Mouse (Mus musculus) heart, adult 9 months (tissue): ENCODE data around the gene Atp5f1.

Experiments
- DNase-seq, 2 experiments: peaks; one replicate each; pipeline ENCODE4 v3.0.0; 2022; ENCODE audit warnings: low spot score in 2 of 2

Atp5f1 gene

DNA sequence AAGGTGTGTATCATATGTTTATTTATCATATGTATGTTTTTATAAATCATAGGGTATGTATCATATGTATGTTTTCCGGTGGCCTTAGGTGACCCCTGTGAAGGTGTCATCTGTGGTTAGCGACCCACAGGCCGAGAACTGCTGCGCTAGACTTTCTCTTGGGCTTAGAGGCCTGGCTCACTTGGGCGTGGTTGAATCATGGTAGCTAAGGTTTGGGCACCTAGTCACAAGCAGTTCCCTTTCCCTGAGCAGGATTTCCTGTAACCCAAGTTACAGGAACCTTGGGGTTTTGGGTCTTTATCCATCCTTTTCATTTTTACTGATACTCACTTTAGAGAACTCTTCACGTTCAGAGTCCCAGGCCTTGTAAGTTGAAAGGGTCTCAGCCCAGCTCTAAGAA lies 59.6 kb downstream of the Atp5f1 start:
- DNase-seq = no peak

DNA sequence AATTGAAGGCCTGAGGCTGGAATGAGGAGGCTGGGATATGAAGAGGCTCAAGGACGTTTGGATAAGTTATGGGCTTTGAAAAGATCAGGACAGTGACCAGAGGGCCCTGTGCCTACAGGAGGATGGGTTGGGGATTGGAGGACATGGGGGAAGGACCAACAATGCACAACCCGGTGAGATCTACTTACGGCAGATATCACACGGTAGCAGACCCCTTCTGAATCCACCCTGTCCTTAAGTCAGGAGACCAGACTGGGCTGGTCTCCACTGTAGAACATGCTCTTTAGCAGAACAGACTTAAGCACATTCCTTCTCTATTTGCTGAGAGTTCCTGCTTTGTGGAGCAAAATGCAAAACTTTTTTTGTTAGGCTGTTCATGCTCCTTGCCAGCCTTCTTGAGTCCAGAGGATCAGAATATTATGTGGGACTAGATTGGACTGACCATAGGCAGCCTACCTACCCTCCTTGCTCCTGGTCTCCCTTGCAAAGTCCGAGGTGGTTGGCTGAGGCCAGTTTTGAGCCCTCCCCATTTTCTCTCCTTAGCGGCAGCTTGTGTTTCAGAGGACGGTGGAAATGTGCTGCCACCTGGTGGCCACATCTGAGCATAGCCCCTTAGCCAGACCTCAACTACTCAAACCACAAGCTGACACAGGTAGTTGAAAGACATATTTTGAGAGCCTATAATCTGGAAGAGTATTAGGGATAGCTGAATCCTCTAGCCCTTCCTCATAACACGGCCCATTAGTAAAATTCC lies 60.3 kb downstream of the Atp5f1 start:
- DNase-seq = peak; percentile 68 to 83

DNA sequence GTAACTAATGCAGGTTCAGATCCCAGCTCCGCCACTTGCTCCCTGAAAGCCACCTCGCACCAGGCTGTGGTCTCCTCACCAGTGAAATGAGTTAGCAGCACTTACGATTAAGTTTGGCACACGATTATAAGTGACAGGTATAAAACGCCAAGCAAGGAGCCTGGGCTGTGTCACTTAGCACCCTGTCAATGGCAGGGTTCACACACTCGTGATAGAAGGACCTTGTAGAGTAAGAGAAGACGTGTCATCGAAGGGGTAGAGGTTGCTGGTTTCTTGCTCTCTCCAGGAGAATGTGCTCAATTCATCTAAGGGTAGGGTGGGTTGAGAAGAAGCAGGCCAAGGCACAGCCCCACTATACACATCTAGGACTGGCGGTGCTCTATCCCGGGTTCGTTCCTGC lies 61.0 kb downstream of the Atp5f1 start:
- DNase-seq = peak in 1 of 2 experiments; percentile 51

DNA sequence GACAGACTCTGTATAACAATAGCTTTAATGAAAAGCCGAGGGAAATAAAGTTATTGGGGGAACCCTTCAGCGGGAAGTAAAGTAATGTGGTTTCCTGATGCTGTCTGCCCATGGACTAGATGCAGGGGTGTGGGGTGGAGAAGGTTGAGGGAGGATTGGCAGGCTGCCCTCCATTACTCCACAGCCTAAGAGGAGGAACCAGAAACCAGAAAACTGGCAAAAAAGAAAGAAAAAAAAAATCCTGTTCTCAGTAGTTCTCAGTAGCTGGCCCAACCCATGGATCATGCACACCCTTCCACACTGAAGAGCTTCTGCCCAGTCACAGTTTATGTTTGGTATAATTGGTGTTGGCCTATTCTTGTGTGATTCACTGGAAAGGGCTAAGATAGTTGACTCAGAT lies 61.6 kb downstream of the Atp5f1 start:
- DNase-seq = peak; percentile 64 to 65

DNA sequence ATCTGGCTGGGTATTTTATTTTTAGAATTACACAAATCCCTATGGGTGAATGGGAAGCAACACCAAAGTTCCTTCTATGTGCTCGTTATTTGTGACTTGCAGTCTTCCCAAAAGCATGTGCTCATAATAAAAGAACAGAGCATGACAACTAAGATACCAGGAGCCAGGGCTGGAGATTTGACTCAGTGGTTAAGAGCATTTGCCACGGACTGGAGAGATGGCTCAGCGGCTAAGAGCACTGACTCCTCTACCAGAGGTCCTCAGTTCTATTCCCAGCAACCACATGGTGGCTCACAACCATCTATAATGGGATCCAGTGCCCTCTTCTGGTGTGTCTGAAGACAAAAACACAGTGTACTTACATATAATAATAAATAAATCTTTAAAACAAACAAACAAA lies 63.1 kb downstream of the Atp5f1 start:
- no peak for DNase-seq

DNA sequence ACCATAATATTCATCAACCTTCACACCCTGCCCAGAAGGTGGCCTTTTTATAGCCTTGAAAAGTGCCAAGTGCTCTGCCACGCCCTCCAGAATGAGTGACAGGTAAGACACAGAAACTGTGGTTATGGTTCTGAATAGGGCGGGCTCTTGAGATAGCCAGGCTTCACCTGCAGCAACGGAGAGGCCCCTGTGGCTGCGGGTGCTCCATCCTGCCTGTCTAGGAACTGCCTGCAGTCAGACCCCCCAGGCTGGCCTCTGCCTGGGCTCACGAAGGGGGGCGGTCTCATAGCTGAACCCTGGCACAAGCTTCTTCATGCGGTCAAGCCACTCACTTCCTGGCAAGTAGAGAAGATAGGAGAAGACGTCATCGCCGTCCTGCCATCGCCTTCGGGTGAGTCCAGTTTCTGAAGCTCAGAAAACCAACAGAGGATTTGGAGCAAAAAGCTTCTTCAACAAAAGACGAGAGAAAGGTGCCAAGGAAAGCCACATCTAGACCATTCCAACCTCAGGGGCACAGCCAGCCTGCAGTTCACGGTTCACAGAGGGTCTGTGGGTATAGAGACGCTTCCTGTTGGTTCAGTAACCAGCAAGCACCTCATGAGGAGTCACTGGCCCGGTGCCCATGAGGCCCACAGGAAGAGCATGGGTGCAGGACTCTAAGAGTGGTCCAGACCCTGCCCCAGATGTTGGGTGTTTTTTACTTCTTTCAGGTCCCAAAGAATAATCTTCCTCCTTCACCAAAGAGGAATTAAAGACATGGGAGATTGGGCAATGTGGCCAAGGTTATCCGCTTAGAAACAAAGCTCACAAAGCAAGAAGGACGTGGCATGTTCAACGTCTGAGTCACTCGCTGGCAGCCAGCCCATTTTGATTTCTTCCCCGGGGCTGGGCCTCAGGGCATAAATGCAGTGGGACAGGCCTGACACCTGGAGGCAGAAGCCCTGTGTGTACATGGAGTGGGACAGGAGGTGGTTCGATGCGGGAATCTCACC lies 65.0 kb downstream of the Atp5f1 start:
- DNase-seq = peak; percentile 91 to 96

DNA sequence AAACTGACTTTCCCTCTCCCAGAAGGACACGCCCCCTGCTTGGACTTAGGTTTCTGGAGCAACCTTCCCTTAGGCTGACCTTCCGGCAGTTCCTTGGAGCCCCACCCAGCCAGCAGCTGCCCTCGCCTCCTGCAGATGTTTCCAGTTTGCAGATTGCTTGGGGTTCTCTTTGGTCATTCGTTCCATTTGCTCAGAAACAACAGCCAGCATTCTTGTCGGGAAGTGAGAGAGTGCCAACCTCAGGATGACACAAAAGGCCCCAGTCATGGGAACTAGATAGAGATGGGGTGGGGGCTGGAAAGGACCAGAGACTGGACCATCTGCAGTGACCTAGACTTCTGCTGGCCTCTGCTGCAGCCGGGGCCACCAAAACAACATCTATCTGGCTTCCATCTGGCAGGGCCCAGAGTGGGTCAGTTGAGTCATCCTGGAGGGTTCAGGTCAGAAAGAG lies 65.9 kb downstream of the Atp5f1 start:
- peak; percentile 86 to 89 for DNase-seq
